Mouse (Mus musculus): ENCODE data around the gene Cherp. TPM values are rescaled to one million over a fixed set of nuclear protein-coding genes. Genes with fewer than 3 reads are reported as not detected.
A peak's percentile ranks its signal among the peaks of the same experiment; 100 is the strongest.

Gene Cherp
- polyA plus RNA-seq (2012; rRNA removed), result 44.5 and 47.0 TPM in 2 replicates

- TF ChIP-seq CTCF (IDR thresholded peaks at IDR 0.05; ENCODE audit: insufficient read depth, low read length) (no peak), POLR2A (IDR thresholded peaks at IDR 0.05; ENCODE audit: borderline replicate concordance, extremely low read depth, low read depth, low read length) (peak; percentile 80; the same call in 1 of the 2 replicates)
- Histone ChIP-seq H3K4me1 (ENCODE audit: control insufficient read depth, insufficient read depth, low read length) (peaks cover 7% of the 10 kb centered on the region), H3K4me3 (replicated peaks; ENCODE audit: extremely low read depth, low read depth, low read length) (peak within 1 kb of the TSS; percentile 76)
- peak; percentile 95 for DNase-seq
- under 1% methylated on average over 80 of the region's 80 CpGs for WGBS
These were observed at the start of gene Cherp for GRCm38 (mm10) chr8:72474826-72475546. Cherp (minus strand) TSS chr8:72475226.

DNA sequence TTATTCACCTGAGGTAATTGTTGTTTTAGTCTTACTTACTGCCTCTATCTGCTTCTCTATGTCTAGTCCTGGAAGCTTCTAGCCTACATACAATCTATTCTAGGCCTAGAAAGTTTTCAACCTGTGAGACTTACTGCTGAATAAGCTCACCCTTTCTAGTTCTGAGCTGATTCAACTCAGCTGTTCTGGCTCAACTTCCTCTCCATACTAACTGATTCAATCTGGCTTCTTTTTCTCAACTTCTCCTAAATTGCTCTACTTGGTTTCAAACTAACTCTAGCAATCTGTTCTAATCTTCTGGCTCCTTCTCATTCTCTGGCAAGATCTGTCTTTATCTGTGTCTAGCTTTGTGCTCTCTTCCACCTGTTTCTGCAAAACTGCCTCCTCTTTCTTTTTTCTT is 46.9 kb upstream of the Cherp start:
- Histone ChIP-seq H3K4me3 (replicated peaks; ENCODE audit: extremely low read depth, low read depth, low read length) (no peak overlapping the region), H3K4me1 (ENCODE audit: control insufficient read depth, insufficient read depth, low read length) (no peaks in the 10 kb centered on the region)
- no peak for DNase-seq
- TF ChIP-seq CTCF (IDR thresholded peaks at IDR 0.05; ENCODE audit: insufficient read depth, low read length) (no peak), POLR2A (IDR thresholded peaks at IDR 0.05; ENCODE audit: borderline replicate concordance, extremely low read depth, low read depth, low read length) (no peak)

- DNase-seq, result no peak
- no peak overlapping the region for H3K4me3 ChIP-seq (replicated peaks; ENCODE audit: extremely low read depth, low read depth, low read length)
- no peaks in the 10 kb centered on the region for H3K4me1 ChIP-seq (ENCODE audit: control insufficient read depth, insufficient read depth, low read length)
- WGBS, result 66% methylated on average over 7 of the region's 7 CpGs
- TF ChIP-seq CTCF (IDR thresholded peaks at IDR 0.05; ENCODE audit: insufficient read depth, low read length) (no peak), POLR2A (IDR thresholded peaks at IDR 0.05; ENCODE audit: borderline replicate concordance, extremely low read depth, low read depth, low read length) (no peak)
These were observed 42.5 kb upstream of the Cherp start for GRCm38 (mm10) chr8:72517421-72517988.

GRCm38 (mm10) chr8:72513158-72513557 is 38.1 kb upstream of the Cherp start:
- Histone ChIP-seq H3K4me1 (ENCODE audit: control insufficient read depth, insufficient read depth, low read length) (peaks cover 12% of the 10 kb centered on the region; the same call in 1 of the 2 replicates), H3K4me3 (replicated peaks; ENCODE audit: extremely low read depth, low read depth, low read length) (no peak overlapping the region)
- TF ChIP-seq CTCF (IDR thresholded peaks at IDR 0.05; ENCODE audit: insufficient read depth, low read length), result no peak
- TF ChIP-seq POLR2A (IDR thresholded peaks at IDR 0.05; ENCODE audit: borderline replicate concordance, extremely low read depth, low read depth, low read length), result no peak
- no peak for DNase-seq
- 61% methylated on average over 1 of the region's 1 CpGs for WGBS

GRCm38 (mm10) chr8:72512648-72513047 is 37.6 kb upstream of the Cherp start:
- no peak for DNase-seq
- H3K4me1 ChIP-seq (ENCODE audit: control insufficient read depth, insufficient read depth, low read length), result peaks cover 15% of the 10 kb centered on the region; the same call in 1 of the 2 replicates
- TF ChIP-seq POLR2A (IDR thresholded peaks at IDR 0.05; ENCODE audit: borderline replicate concordance, extremely low read depth, low read depth, low read length), result no peak
- no peak for TF ChIP-seq CTCF (IDR thresholded peaks at IDR 0.05; ENCODE audit: insufficient read depth, low read length)
- WGBS, result 81% methylated on average over 1 of the region's 1 CpGs
- H3K4me3 ChIP-seq (replicated peaks; ENCODE audit: extremely low read depth, low read depth, low read length), result no peak overlapping the region

- DNase-seq, result no peak
- WGBS, result 88% methylated on average over 1 of the region's 1 CpGs
- H3K4me1 ChIP-seq (ENCODE audit: control insufficient read depth, insufficient read depth, low read length), result peaks cover 19% of the 10 kb centered on the region; the same call in 1 of the 2 replicates
- no peak overlapping the region for H3K4me3 ChIP-seq (replicated peaks; ENCODE audit: extremely low read depth, low read depth, low read length)
- no peak for TF ChIP-seq POLR2A (IDR thresholded peaks at IDR 0.05; ENCODE audit: borderline replicate concordance, extremely low read depth, low read depth, low read length)
These were observed 32.5 kb upstream of the Cherp start for GRCm38 (mm10) chr8:72507505-72507904.

DNA sequence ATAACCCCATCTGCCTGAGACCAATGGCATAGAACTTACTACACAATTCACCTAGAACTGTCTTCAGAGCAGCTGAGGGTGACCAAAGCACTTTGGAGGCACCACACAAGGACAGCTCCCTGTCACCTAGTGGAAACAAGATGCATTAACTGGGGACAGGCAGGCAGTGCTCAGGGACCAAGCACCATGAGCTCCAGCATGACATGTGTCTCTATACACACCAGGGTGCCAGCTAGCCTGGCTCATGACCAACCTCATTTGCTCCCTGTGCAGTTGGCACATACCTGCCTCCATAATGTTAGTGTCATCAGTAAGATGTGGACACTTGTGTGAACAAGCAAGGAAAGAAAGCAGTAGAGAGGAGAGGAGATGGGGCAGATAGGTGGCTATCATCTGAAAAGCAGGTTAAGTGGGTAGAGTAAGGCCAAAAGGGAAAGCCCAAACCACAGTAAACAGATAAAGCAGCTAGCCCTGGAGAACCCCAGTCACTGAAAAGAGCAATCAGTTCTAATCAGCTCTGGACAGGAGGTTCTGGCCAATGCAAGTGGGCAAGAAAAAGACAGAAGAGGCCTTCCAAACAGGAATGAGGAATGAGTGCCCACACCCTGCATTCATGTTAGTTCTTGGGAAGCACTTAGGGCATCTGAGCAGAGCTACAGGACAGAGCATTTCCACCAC is 29.8 kb upstream of the Cherp start:
- no peak for DNase-seq
- Histone ChIP-seq H3K4me3 (replicated peaks; ENCODE audit: extremely low read depth, low read depth, low read length) (no peak overlapping the region), H3K4me1 (ENCODE audit: control insufficient read depth, insufficient read depth, low read length) (peaks cover 17% of the 10 kb centered on the region; the same call in 1 of the 2 replicates)
- TF ChIP-seq POLR2A (IDR thresholded peaks at IDR 0.05; ENCODE audit: borderline replicate concordance, extremely low read depth, low read depth, low read length), result no peak

DNA sequence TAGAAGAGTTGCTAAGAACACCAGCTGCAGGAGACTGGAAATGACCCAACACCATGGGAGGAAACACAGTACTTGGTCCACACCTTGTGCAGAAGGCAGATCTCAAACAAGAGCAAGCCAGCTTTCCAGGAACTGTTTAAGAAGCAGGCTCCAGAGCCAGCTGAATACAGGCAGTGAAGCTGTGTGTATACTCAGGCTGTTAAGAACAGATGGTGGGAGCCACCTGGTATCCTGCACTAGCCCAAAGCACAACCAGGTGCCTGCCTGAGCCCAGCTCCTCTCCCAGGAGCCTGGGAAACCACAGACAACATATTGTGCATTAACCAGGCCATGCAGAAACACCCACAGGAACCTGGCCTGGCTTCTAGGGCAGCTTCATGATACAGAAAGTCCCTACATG is 29.1 kb upstream of the Cherp start:
- peaks cover 14% of the 10 kb centered on the region; the same call in 1 of the 2 replicates for H3K4me1 ChIP-seq (ENCODE audit: control insufficient read depth, insufficient read depth, low read length)
- H3K4me3 ChIP-seq (replicated peaks; ENCODE audit: extremely low read depth, low read depth, low read length), result no peak overlapping the region

DNA sequence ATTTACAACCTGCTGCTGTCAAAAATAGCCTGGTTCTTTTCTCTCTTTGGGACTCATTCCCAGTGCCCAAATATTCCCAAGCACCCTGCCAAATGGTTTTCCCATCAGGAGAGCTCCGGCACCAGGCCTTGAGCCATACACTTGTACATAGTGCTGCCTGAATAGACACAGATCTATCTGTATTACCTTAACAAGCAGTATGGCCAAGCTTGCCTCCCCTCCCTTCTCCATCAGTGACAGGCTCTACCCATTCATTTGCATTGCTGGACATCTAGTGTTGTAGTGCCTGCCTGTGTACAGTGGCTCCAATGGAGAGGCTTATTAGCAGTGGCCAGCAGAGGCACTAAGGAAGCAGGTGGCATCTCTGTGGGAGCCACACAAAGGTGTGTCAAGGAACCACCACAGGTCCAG is 25.5 kb upstream of the Cherp start:
- DNase-seq, result no peak
- 80% methylated on average over 1 of the region's 1 CpGs for WGBS
- Histone ChIP-seq H3K4me1 (ENCODE audit: control insufficient read depth, insufficient read depth, low read length) (peaks cover 4% of the 10 kb centered on the region; the same call in 1 of the 2 replicates), H3K4me3 (replicated peaks; ENCODE audit: extremely low read depth, low read depth, low read length) (no peak overlapping the region)
- no peak for TF ChIP-seq CTCF (IDR thresholded peaks at IDR 0.05; ENCODE audit: insufficient read depth, low read length)
- TF ChIP-seq POLR2A (IDR thresholded peaks at IDR 0.05; ENCODE audit: borderline replicate concordance, extremely low read depth, low read depth, low read length), result no peak

More for the DNA sequence above, 29.1 kb upstream of the Cherp start:
- DNase-seq, result no peak
- TF ChIP-seq POLR2A (IDR thresholded peaks at IDR 0.05; ENCODE audit: borderline replicate concordance, extremely low read depth, low read depth, low read length), result no peak
- no peak for TF ChIP-seq CTCF (IDR thresholded peaks at IDR 0.05; ENCODE audit: insufficient read depth, low read length)
